Mouse (Mus musculus) heart, adult 11 months (tissue): Measurements from ENCODE around the gene Osbpl3.
A peak's percentile ranks its signal among the peaks of the same experiment; 100 is the strongest.
"Not testable (repeated sequence)": the region's sequence is repeated elsewhere in the genome, so short reads cannot be mapped to it uniquely, and the experiment has no call there.

Source experiments
- DNase-seq: peaks from one replicate; pipeline ENCODE4 v3.0.0; 2022

Gene Osbpl3

DNA sequence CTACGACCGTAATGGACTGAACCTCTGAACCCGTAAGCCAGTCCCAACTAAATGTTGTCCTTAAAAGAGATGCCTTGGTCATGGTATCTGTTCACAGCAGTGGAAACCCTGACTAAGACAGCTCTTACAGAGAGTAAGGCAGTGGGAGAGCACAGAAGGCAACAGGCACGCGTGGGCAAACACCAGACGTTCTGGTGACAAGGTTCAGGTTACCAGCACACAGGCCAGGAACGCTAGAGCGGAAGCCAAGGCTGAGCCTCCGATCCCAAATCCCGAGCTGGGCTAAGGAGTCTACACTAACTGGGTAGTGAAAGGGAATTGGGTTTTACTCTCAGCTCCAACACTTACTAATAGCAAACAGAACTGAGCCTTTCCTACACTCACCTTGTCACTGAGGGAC, 3.8 kb downstream of the Osbpl3 start:
- DNase-seq, result no peak

DNA sequence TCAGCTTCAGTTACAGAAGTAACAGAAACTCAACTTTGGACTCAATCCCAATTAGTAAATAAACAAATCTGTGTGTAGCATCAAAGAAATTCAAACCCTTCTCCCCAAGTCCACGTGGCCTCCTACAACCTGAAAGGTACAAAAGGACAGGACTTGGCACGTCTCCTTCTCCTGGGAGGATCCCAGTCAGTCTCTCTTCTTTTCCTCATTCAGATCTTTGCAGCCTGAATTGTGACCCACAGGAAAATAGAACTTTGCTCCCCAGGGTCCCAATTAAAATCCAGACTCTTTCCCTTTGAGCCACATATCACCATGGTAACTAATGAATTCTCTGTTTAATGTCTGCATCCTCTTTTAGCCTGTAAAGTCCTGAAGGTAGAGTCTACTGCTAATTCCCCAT, 10.4 kb downstream of the Osbpl3 start:
- no peak for DNase-seq

DNA sequence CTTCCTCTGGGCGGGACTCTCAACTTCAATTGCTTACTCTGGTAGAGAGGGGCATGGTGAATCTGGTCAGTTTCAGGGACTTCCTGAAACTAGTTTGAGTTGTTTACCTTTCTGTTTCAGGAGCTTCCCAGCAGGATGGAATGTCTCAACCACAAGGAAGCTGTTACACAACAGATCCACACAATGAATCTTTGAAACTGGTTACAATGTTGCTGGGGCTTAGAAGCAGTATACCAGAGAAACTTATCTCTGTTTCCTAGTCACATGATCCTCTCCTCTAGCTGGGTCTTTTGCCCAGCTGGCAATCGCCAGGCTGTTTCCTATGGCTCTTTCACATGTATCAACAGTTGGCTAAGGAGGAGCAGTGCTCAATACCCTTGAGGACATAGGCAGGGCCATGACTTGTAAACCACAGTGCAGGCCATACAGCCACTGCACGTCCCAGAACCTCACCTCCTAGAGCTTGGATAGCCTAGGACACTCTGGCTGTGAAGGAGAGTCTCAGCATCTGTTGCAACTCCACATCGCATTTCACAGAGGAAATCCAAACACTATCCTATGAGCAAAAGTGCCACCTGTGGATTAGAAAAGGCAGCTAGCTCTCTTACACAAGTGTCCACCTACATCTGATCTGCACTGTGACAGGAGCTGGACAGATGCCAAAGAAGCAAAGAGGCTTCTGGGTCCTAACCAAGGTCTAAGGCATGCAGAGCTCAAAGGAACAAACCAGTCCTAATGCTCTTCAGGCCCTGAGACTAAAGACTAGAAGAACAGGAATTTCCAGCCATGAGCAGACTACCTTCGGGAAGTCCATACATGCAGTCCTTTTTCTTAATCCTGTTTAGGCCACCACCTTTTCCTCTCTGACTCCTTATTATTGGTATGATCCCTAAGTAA, 14.8 kb downstream of the Osbpl3 start:
- DNase-seq, result no peak

DNA sequence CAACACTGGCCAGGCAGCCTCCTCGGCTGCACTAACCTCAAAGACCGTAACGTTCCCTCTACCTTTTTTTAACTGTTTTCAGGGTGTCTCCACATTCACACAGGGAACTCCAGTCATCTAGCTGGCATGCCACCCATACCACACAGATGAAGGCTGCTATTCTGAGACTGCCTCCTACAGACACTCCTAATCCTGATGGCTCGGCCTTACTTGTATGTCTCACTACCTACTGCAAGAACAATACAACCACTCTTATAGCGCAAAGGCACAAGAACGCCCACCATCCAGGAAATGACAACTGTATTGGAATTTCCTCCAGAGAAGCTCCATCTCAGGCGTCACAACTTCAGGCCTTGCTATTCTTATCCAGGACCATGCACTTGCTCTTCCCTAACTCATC, 15.8 kb downstream of the Osbpl3 start:
- peak; percentile 82 for DNase-seq

DNA sequence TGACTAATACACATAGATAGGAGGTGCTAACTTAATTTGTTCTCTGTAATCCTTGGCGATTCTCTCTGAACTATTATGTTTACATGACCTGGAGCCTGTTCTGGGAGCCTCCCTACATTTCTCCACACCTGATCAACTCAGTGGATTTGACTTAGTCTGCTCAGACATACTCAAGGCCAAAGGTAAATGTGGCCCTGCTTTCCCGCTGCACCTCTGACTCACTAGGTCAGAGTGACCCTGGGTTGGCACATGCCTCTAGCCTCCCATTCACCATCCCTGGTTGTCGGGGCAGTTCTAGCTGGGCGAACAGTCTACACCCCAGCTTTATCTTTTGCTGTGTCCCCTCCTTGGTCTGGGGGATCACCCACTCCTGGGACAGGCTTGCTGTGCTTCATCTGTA, 17.1 kb downstream of the Osbpl3 start:
- DNase-seq, result not testable (repeated sequence)

DNA sequence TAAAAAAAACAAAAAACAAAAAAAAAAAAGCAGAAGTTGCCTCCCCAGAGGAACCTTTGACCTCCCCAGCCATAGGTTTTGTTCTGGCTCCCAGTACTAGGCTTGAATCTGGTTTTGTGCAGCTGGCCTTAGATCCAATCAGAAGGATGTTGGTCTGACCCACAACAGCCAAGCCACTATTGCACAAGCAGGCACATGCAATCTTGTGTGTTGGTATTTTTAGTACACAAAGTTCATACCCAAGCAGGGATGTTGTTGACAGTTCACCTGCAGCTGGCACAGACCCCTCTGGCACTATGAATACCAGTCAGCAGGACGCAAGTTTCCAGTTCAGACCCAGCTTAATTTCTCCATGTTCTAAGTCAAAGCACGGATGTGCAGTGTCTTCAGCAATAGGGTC, 18.2 kb downstream of the Osbpl3 start:
- peak; percentile 95 for DNase-seq

DNA sequence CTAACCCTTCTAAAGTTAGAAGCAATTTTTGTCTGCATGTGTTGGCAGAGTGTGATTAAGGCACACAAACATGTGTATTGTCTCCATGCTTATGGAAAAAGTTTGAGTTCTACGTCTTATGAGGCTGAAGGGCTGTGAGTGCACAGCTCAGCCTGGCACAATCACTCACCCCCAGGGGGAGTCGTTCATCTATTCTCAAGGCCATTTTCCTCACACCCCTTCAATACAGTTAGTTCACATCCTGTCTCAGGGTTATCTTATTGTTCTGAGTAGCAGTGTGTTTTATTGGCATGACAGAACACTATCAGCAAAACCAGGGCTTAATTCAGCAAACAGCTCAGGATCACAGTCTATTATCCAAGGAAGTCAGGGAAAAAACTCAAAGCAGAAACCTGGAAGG, 19.3 kb downstream of the Osbpl3 start:
- DNase-seq, result no peak

DNA sequence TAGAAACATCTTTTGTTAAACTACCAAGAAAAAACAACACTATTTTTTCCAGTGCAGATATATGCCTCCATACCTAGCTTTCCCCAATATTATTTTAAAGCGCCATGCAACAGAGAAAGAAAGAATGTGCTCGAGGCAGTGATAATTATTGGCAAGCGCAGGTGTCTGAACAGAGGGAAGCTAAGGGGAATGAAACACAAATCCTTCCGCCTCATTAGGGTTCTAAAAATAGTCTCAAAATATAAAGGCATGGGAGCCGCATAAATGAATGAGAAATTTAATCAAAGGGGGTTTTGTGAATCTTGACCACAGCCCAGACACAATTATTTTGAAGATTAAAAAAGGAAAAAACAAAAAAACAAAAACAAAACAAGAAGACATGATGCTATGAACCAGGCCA, 23.5 kb downstream of the Osbpl3 start:
- no peak for DNase-seq

DNA sequence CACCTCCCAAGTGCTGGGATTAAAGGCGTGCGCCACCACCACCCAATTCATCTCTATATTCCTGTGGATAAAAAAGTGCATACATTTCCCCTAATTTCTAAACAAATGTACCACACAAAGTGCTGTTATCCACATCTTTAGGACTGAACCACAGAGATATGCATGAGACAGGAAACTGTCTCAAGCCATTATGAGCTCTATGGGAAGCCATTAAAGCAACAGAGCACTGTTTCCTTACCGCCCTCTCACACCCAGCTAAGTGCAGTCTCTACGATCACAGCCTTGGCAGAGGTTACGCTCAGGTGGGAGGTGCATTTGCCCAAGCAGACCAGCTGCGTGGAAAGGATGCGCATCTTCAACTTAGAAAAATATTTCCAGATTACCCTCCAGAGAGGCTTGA, 26.7 kb downstream of the Osbpl3 start:
- no peak for DNase-seq

DNA sequence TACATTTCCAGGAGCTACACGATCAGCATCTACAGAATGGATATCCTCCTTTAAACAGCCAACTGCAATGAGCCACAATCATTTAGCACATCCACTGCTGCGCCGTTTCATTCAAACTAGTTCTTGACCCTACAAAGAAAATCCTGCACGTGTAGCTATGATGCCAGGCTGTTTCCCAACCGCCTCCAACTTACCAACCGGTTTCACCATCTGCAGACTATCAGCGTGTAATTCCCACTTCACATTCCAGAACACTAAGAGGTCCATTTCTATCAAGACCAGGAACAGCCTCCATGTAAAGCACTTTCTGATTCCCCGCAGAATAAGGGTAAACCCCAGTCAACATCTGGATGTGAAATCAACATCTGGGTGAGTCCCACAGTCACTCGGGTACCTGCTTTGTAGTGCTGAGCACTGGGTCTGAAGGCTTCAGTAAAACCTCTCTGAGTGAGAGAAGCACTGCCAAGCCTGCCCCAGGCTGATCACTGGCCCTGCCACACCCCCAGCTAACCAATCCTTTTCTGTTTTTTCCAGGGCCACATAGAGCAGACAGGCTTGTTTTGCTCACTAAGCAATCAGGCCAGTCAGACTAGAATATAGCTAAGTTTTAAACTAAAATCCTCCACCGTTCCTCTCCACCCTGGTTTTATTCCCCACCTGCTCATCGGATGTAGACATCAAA, 28.8 kb downstream of the Osbpl3 start:
- no peak for DNase-seq

DNA sequence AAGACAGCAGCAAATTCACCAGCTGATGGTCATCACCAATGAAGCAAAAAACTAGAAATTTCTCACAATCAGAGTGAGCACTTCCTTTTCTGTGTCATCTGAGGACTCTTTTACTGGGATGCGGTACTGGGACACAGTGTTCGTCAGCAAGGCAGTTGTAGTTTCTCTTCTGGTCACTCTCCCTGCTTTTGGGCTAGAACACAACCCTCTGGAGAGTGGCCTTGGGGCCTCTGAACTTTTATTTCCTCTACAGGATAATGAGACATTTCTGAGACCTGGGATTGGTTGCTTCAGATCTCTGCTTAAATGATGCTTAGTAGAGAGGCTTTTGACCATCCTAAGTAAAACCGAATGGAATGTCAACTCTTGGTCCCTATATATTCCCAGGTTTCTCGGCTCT, 29.4 kb downstream of the Osbpl3 start:
- peak; percentile 95 for DNase-seq

DNA sequence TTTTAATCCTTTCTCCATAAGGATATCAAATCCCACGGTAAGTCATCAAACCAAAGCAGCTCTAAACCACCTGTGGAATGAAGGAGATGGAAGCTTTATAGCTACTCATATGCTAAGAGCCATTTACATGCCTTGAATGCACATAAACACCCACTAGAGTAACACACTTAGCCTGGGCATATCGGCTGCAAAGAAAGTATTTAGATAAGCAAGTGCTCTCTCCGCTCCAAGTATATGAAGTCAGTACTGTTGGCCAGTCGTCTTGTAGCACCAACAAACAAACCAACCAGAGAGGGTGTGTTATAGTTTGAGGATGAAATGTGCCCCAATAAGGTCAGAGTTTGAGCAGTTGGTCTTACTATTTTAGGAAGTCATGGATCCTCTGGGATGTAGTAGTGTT, 31.7 kb downstream of the Osbpl3 start:
- DNase-seq, result no peak

DNA sequence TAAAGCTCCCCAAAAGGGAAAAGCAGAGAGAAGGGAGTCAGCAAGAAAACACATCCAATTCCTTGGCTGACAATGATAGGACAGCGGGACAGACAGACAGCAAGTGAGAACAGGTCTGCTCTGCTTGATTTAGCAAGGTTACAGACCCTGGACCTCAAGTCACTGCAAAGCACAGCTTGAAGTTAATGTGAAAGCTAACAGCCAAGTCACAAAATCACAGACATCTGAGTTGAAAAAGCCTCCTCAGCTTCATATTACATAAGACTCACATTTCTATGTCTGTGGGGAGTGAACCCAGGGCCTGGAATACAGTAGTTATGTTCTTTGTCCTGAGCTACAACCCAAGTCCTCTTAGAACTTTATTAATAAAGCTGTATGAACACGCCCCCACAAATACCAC, 35.6 kb downstream of the Osbpl3 start:
- no peak for DNase-seq

DNA sequence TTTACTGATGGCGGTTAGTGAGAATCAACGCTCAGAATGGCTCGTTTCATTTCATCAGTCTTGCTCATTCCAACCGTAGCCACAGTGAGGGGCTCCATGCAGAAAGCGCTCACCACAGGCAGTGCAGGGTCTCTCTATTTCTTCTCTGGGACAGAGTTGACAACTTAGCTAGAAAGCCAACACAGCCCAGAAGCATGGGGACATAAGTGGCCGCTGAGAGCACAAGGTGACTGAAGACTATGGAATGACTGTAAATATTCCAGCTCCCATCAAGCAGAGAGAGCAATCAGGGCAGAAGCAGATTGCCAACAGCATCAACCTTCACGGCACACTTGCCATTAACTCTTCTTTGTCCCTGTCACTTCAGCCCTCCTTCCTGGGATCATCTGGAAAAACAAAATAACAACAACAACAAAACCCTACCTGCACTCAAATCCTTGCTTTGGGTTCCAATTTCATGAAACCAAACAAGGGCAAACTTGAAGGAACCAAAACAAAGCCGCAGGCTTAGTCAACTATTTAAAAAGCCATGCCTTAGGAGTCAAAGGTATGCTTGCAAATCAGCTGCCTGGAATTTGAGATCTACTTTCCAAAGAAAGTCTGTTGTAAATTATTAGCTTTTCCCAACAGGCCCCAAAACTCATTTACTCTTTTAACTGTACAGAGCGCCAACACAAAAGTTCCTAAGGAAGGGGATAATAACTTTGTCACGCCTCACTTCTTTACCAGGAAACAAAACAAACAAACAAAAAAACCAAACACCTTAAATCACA, 36.3 kb downstream of the Osbpl3 start:
- DNase-seq, result no peak

DNA sequence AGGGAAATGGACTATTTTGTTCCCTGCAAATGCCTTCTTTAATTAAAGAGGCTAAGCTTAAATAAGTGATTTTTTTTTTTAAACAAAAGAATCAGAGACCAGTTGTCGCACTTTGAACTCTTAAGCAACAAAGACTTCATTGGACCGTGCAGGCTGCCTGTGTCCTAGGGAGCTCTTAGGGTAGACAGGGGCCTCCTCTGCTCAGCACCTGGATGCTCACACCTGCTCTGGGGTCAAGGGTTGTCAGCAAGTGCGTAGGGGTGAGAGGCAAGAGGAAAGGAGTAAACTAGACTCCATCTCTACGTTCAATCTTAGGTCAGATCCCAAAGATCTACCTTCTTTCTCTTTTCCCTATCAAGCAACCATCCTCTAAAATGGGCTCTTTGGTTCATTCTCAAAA, 37.0 kb downstream of the Osbpl3 start:
- DNase-seq, result no peak

DNA sequence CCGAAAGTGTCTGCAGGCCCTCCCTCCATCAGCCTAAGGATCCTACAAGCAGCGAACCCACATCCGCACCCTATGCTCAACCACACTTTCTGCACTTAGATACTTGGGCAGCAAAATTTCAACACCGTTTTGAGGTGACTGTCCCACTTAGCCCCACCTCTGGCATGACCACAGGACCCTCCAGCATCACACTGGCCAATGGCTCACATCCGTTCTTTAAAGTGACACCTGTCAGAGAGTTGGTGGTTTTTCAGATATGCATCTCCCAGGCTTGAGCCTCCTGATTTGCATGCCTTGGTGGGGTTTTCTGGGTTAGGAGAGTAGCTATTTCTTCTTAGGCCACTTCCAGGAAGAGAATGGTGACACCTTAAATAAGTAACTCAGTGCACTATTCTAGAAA, 39.1 kb downstream of the Osbpl3 start:
- DNase-seq, result no peak

DNA sequence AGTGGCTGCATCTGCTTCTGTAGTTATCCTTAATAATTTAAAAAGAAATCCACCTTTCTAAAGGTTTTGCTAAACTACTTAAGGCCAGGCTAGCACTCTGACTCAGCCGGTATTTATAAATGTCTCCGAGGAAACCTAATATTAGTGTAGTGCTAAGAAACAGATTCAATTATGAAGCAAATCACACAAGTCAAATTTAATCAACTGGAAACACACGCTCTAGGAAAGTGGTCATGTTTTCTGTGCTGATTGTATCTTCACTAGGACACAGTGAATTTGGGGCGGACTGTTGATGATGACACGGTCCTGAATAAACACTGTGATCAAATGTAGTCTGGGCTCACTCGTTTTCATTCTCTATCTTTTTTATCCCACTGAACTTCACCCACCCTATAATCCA, 40.6 kb downstream of the Osbpl3 start:
- DNase-seq, result no peak

DNA sequence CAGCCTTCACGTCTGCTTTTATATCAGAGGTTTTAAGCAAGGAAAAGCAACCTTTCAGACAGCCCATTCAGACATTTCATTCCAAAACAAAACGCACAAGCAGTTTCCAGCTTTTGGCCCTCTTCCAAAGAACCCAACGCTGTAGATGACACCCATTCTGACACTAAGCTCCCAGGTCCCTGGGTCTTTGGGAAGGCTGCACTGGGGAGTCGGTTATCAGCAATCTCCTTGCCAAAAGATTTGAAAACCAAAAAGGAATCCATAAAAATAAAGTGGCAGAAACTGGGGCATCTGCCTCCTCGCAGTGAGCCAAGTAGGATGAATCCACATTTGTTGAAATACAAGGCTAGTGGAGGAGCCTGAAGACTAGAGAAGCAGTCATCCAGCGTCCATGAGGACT, 41.5 kb downstream of the Osbpl3 start:
- peak; percentile 91 for DNase-seq

DNA sequence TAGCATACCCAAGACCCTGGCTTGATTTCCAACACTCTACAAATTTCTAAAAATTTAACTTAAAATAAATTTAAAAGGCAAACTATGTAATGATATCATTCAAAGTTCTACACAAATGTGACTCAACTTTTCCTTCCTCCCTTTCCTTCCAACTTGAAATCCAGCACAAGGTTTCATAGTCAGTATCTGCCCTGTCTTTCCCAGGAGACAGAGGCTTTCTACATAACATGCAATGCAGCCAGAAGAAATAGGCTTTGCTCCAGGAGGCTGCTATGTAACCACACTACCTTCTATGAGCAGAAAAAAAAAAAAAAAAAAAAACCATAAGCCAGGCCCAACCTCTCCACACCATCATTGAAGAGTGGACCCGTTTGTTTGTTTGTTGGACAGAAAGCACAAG, 42.6 kb downstream of the Osbpl3 start:
- DNase-seq, result no peak

DNA sequence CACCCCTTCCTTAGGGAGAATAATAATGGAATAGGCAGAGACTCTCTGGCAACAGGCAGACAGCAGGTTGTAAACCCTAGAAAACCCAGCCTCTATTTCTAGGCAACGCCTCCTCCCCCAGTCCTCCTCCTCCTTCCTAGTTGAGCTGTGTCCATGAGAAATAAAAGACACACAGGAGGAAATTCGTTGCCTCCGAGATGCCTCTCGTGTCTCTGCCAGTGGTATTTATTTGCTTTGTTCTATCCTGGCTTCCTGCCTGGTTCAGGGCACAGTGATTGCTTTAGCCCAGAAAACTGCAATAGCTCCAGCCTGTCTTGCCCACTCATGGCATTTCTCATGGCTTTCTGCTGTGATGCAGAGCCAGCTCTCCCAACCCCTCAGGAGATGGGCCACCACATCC, 43.8 kb downstream of the Osbpl3 start:
- DNase-seq, result peak; percentile 92

DNA sequence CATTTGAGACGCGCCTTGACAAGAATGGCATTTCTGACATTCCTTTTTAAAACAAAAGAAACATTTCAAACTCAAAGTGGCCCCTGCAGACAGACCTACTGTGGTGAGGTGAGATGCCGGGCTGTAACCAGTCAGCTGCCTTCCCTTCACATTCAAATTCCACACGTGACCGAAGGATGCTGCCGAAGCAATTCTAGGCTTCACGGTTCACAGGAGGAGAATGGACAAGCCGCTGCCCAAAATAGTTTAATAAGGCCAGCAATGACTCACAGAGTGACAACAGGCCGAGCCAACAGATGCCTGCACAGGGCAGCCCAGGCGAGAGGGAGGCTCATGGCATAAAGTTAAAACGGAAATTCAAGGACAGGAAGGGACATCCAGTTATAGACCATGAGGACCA, 51.3 kb downstream of the Osbpl3 start:
- DNase-seq, result peak; percentile 97

DNA sequence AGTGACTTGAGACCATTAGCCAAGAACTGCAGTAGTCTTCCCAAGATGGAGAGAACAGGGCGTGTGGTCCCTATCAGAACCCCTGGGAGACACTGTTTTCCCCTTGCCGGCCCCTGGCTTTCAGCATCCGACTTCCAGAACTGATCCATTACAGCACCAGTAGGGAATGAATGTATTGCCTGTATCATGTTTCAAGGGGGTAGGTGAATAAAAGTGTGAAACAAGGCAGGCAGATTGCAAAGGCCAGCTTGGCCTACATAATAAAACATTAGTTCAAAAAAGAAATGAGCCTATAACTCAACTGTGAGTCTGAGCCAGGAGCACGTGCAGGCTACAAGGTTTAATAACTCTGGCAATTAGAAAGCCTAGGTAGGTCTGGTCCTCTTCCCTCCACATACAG, 52.5 kb downstream of the Osbpl3 start:
- DNase-seq, result no peak

DNA sequence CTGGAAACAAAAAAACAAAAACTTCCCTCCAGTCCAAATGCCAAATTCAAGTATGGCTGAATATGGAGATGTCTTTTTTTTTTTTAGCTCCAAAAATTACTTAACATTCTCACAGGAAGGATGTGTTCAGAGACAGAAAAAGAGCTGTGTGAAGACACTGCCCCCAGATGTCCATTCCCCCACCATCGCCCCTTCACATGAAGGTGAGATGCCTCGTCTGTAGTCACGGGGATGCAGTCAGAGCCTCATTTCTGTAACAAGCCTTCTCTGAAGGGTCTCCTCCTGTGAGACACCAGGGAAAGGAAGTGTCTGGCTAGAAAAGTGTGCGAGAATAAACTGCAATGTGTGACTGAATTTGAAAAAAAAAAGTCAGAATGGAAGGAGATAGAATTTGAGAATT, 53.1 kb downstream of the Osbpl3 start:
- no peak for DNase-seq

DNA sequence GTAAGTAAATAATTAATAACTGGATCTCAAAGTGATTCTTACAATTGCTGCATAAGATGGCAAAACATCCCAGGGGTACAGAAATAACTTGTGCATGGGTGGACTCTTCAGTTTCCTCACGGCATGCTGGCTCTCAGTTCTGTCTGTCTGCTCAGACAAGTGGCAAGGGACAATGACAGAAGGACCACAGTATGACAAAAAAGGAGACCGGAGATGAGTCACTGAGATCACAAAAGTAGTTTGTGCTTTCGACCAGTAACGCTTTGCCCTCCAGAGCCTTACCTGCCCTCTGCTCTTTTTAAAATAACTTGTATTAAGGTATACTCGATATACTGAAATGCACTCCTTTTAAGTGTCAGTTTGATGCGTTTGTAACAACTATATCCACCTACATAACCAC, 55.8 kb downstream of the Osbpl3 start:
- DNase-seq, result no peak
